Comparison of ENCODE assay signal across 19 mouse cellular contexts in genomic region chr4:105133350-105134050, GRCm38 (mm10).
"Had no signal": no experiment of that assay in that cellular context is flagged by ENCODE, and none has a peak within 500 bp of the region (broad histone marks: within the 10 kb centered on the region; RNA-seq: fewer than 3 reads in every experiment).

No protein-coding gene starts in this region.

- H3K9me3 ChIP-seq: limb, embryonic 10.5 days; limb, embryonic 13.5 days; liver, embryonic 12.5 days; liver, embryonic 15.5 days; lung, embryonic 15.5 days; neural tube, embryonic 12.5 days; neural tube, embryonic 15.5 days; stomach, embryonic 15.5 days had no signal

- H3K27me3 ChIP-seq: limb, embryonic 13.5 days; liver, embryonic 12.5 days; liver, embryonic 15.5 days; lung, embryonic 15.5 days; neural tube, embryonic 12.5 days; neural tube, embryonic 15.5 days; stomach, embryonic 15.5 days had no signal

- H3K4me2 ChIP-seq: limb, embryonic 13.5 days; liver, embryonic 12.5 days; liver, embryonic 15.5 days; lung, embryonic 15.5 days; neural tube, embryonic 12.5 days; neural tube, embryonic 15.5 days; stomach, embryonic 15.5 days had no signal

- H3K4me1 ChIP-seq: liver, embryonic 12.5 days; liver, embryonic 15.5 days; neural tube, embryonic 12.5 days; stomach, embryonic 15.5 days had no signal

- H3K36me3 ChIP-seq: limb, embryonic 10.5 days; limb, embryonic 13.5 days; liver, embryonic 12.5 days; liver, embryonic 15.5 days; lung, embryonic 15.5 days; neural tube, embryonic 12.5 days; neural tube, embryonic 15.5 days; stomach, embryonic 15.5 days had no signal

- H3K9ac ChIP-seq: limb, embryonic 13.5 days; liver, embryonic 12.5 days; liver, embryonic 15.5 days; lung, embryonic 15.5 days; neural tube, embryonic 12.5 days; neural tube, embryonic 15.5 days; stomach, embryonic 15.5 days had no signal

- ATAC-seq: liver, embryonic 12.5 days had no signal

- H3K4me3 ChIP-seq: limb, embryonic 10.5 days; limb, embryonic 13.5 days; liver, embryonic 12.5 days; liver, embryonic 15.5 days; lung, embryonic 15.5 days; neural tube, embryonic 12.5 days; neural tube, embryonic 15.5 days; stomach, embryonic 15.5 days had no signal

- DNase-seq: kidney, adult 9 months; kidney, postnatal 14 days; kidney, postnatal 4 days; liver; lung, adult 18-20 months; midbrain, embryonic 14.5 days; right cerebral cortex, adult 18-20 months; right cerebral cortex, postnatal 14 days; spleen, adult 18-20 months; thymus, postnatal 25 days had no signal

- H3K27ac ChIP-seq: limb, embryonic 10.5 days; limb, embryonic 13.5 days; liver, embryonic 12.5 days; liver, embryonic 15.5 days; lung, embryonic 15.5 days; macrophage; neural tube, embryonic 12.5 days; neural tube, embryonic 15.5 days; stomach, embryonic 15.5 days had no signal
